Mouse (Mus musculus) MEL (cell line): Measurements from ENCODE around the gene Pzp. TPM values are rescaled to one million over a fixed set of nuclear protein-coding genes. Genes with fewer than 3 reads are reported as not detected.

ENCODE experiments used
- DNase-seq: peaks from one replicate; pipeline ENCODE4 v3.0.0; 2011; ENCODE audit warnings: low read depth, low spot score
- H3K27ac ChIP-seq: 2 replicates; pipeline ENCODE4 v1.5.1; 2012; ENCODE audit warnings: low read depth, mild to moderate bottlenecking, control low read depth, low read length, moderate library complexity; ENCODE audit not compliant: control insufficient read depth
- H3K27me3 ChIP-seq, 2 experiments: fragments of 150-350 bp in 1 of 2; sonication (generic) in 1 of 2; 2 replicates each; pipeline ENCODE4 v1.6.1; 2012; ENCODE audit warnings: low read length in 2 of 2, mild to moderate bottlenecking in 2 of 2, improper control_type of control experiment in 1 of 2, moderate library complexity in 1 of 2; ENCODE audit not compliant: insufficient read depth in 2 of 2, control insufficient read depth in 1 of 2
- H3K36me3 ChIP-seq, 2 experiments: 2 replicates each; pipeline ENCODE4 v1.6.1; 2012 to 2014; ENCODE audit warnings: low read length in 2 of 2, improper control_type of control experiment in 1 of 2, inconsistent platforms in 1 of 2, mild to moderate bottlenecking in 1 of 2; ENCODE audit not compliant: insufficient read depth in 2 of 2, control insufficient read depth in 1 of 2
- H3K4me1 ChIP-seq, 2 experiments: fragments of 150-350 bp in 1 of 2; sonication (generic) in 1 of 2; 2 replicates each; pipeline ENCODE4 v1.6.1; 2012; ENCODE audit warnings: low read length in 2 of 2, improper control_type of control experiment in 1 of 2, mild to moderate bottlenecking in 1 of 2; ENCODE audit not compliant: insufficient read depth in 2 of 2, control insufficient read depth in 1 of 2
- H3K4me3 ChIP-seq, 2 experiments: fragments of 150-350 bp in 1 of 2; sonication (generic) in 1 of 2; 2 replicates each; pipeline ENCODE4 v1.5.1; 2012; ENCODE audit warnings: low read depth in 2 of 2, low read length in 2 of 2, mild to moderate bottlenecking in 2 of 2, moderate library complexity in 2 of 2, control low read depth in 1 of 2, improper control_type of control experiment in 1 of 2; ENCODE audit not compliant: control insufficient read depth in 1 of 2, insufficient read depth in 1 of 2
- H3K79me2 ChIP-seq: 2 replicates; pipeline ENCODE4 v1.6.1; 2012; ENCODE audit warnings: mild to moderate bottlenecking, low read length, moderate library complexity; ENCODE audit not compliant: control insufficient read depth, poor library complexity, insufficient read depth
- H3K9ac ChIP-seq: 2 replicates; pipeline ENCODE4 v1.6.1; 2012; ENCODE audit warnings: low read depth, mild to moderate bottlenecking, control low read depth, low read length, moderate library complexity; ENCODE audit not compliant: control insufficient read depth, poor library complexity, severe bottlenecking
- H3K9me3 ChIP-seq: fragments of 150-350 bp; sonication (generic); replicated peaks from 2 replicates; pipeline ENCODE4 v1.6.1; 2012; ENCODE audit warnings: mild to moderate bottlenecking, low read length, improper control_type of control experiment, moderate library complexity; ENCODE audit not compliant: insufficient read depth
- CHD1 ChIP-seq: IDR thresholded peaks from 2 replicates; pipeline ENCODE4 v1.6.1; 2012; ENCODE audit warnings: low read depth, mild to moderate bottlenecking, inconsistent platforms, low read length, improper control_type of control experiment
- ELF1 ChIP-seq: IDR thresholded peaks from 2 replicates; pipeline ENCODE4 v1.6.1; 2014; ENCODE audit warnings: low read depth, mild to moderate bottlenecking, inconsistent platforms, low read length, improper control_type of control experiment, moderate library complexity
- KAT2A ChIP-seq: conservative IDR thresholded peaks from 2 replicates; pipeline ENCODE4 v1.6.1; 2012; ENCODE audit warnings: low read depth, low read length, improper control_type of control experiment, inconsistent platforms
- MAX ChIP-seq: IDR thresholded peaks from 2 replicates; pipeline ENCODE4 v1.6.1; 2011; ENCODE audit warnings: low read length, improper control_type of control experiment
- MAZ ChIP-seq: IDR thresholded peaks from 2 replicates; pipeline ENCODE4 v1.6.1; 2012; ENCODE audit warnings: low read depth, mild to moderate bottlenecking, inconsistent platforms, low read length, improper control_type of control experiment
- MEF2A ChIP-seq: IDR thresholded peaks from 2 replicates; pipeline ENCODE4 v1.6.1; 2014; ENCODE audit warnings: low read depth, mild to moderate bottlenecking, inconsistent platforms, low read length, improper control_type of control experiment; ENCODE audit not compliant: poor library complexity, insufficient replicate concordance, severe bottlenecking; ENCODE audit errors: extremely low read depth
- POLR2A ChIP-seq, 2 experiments: IDR thresholded peaks; 2 replicates each; pipeline ENCODE4 v1.6.1; 2011 to 2012; ENCODE audit warnings: low read length in 2 of 2, mild to moderate bottlenecking in 2 of 2, control low read depth in 1 of 2, improper control_type of control experiment in 1 of 2, low read depth in 1 of 2, moderate library complexity in 1 of 2; ENCODE audit not compliant: control insufficient read depth in 1 of 2, insufficient read depth in 1 of 2, poor library complexity in 1 of 2
- SIN3A ChIP-seq: IDR thresholded peaks from 2 replicates; pipeline ENCODE4 v1.6.1; 2012; ENCODE audit warnings: low read length, improper control_type of control experiment, inconsistent platforms
- TAL1 ChIP-seq: IDR thresholded peaks from 2 replicates; pipeline ENCODE4 v1.6.1; 2012; ENCODE audit warnings: mild to moderate bottlenecking, inconsistent platforms, low read length, moderate library complexity, mixed read lengths
- TBP ChIP-seq: IDR thresholded peaks from 2 replicates; pipeline ENCODE4 v1.8.0; 2011; ENCODE audit warnings: low read depth, low read length, improper control_type of control experiment
- TCF12 ChIP-seq: IDR thresholded peaks from 2 replicates; pipeline ENCODE4 v1.6.1; 2014; ENCODE audit warnings: low read depth, mild to moderate bottlenecking, inconsistent platforms, low read length, improper control_type of control experiment, moderate library complexity
- UBTF ChIP-seq: IDR thresholded peaks from 2 replicates; pipeline ENCODE4 v1.6.1; 2012; ENCODE audit warnings: low read depth, mild to moderate bottlenecking, inconsistent platforms, low read length, improper control_type of control experiment, moderate library complexity, borderline replicate concordance; ENCODE audit not compliant: insufficient read depth
- USF2 ChIP-seq, 2 experiments: IDR thresholded peaks; 2 replicates each; pipeline ENCODE4 v1.6.1; 2011 to 2012; ENCODE audit warnings: improper control_type of control experiment in 2 of 2, low read length in 2 of 2, borderline replicate concordance in 1 of 2, inconsistent platforms in 1 of 2, low read depth in 1 of 2, mild to moderate bottlenecking in 1 of 2; ENCODE audit not compliant: insufficient read depth in 1 of 2
- ZKSCAN1 ChIP-seq: IDR thresholded peaks from 2 replicates; pipeline ENCODE4 v1.6.1; 2012; ENCODE audit warnings: low read depth, mild to moderate bottlenecking, inconsistent platforms, low read length, improper control_type of control experiment, moderate library complexity
- polyA plus RNA-seq, 2 experiments: library from polyadenylated mRNA; stranded (reverse) in 1 of 2; unstranded in 1 of 2; fragments of >175 nt in 1 of 2; fragments of >200 nt in 1 of 2; gene quantifications; 2 replicates each; pipeline versions ENCODE4 v1.2.1 to v1.2.4; 2012; ENCODE audit warnings: low replicate concordance in 2 of 2, low read depth in 1 of 2; ENCODE audit not compliant: insufficient read length in 2 of 2, insufficient read depth in 1 of 2, missing spikeins in 1 of 2
- total RNA-seq: library from RNA; depleted of rRNA; stranded (reverse); fragments of 300-350 nt; gene quantifications from 2 replicates; pipeline ENCODE4 v1.2.3, GENCODE M21; 2012

Pzp gene
- total and polyA plus RNA-seq, 3 experiments: not detected

- Histone ChIP-seq H3K36me3 (no peaks in the 10 kb centered on the region), H3K4me3 (no peak overlapping the region), H3K27me3 (no peaks in the 10 kb centered on the region; a peak in 1 of 4 replicates), H3K9me3 (no peaks in the 10 kb centered on the region), H3K9ac (no peak overlapping the region), H3K4me1 (no peaks in the 10 kb centered on the region), H3K27ac (no peak overlapping the region), H3K79me2 (no peaks in the 10 kb centered on the region)
- no peak for TF ChIP-seq MAX
- TF ChIP-seq UBTF: no peak
- no peak for TF ChIP-seq TBP
- no peak for TF ChIP-seq TAL1
- TF ChIP-seq MEF2A: no peak
- no peak for TF ChIP-seq KAT2A
- no peak for TF ChIP-seq USF2 (IDR thresholded peaks at IDR 0.05; ENCODE audit: borderline replicate concordance in 1 of 2, insufficient read depth in 1 of 2, low read depth in 1 of 2, low read length in 2 of 2)
- no peak for DNase-seq
These were observed 70.5 kb downstream of the Pzp start for GRCm38 (mm10) chr6:128455835-128456605.

GRCm38 (mm10) chr6:128447063-128447462 lies 79.5 kb downstream of the Pzp start:
- no peak for DNase-seq
- H3K27ac ChIP-seq: no peak overlapping the region
- TF ChIP-seq ELF1: no peak
- no peak for TF ChIP-seq ZKSCAN1
- no peak for TF ChIP-seq MAX
- TF ChIP-seq SIN3A: no peak
- TF ChIP-seq TCF12: no peak
- TF ChIP-seq CHD1: no peak
- TF ChIP-seq MAZ: no peak
- no peak for TF ChIP-seq POLR2A (IDR thresholded peaks at IDR 0.05; ENCODE audit: control insufficient read depth in 1 of 2, insufficient read depth in 1 of 2, low read depth in 1 of 2, low read length in 2 of 2, poor library complexity in 1 of 2)
- TF ChIP-seq, all 39 proteins: peak for 0
- Histone ChIP-seq H3K9me3 (no peaks in the 10 kb centered on the region), H3K4me3 (no peak overlapping the region), H3K4me1 (no peaks in the 10 kb centered on the region), H3K79me2 (no peaks in the 10 kb centered on the region), H3K9ac (no peak overlapping the region), H3K36me3 (no peaks in the 10 kb centered on the region), H3K27me3 (no peaks in the 10 kb centered on the region)
